Mouse (Mus musculus): ENCODE measurements around the gene Olfr93. TPM values are rescaled to one million over a fixed set of nuclear protein-coding genes. Genes with fewer than 3 reads are reported as not detected.
"Not testable (repeated sequence)": the region's sequence is repeated elsewhere in the genome, so short reads cannot be mapped to it uniquely, and the experiment has no call there.

Olfr93 gene
- not detected for total RNA-seq (2021)
- long read RNA-seq, experiment 1, result 0 reads
- long read RNA-seq, experiment 2, result 0 reads

GRCm38 (mm10) chr17:37161394-37161793, at the start of gene Olfr93:
TSS of gene Olfr93 (minus strand) at chr17:37161494.
- no peak for DNase-seq (ENCODE audit: low spot score in 2 of 2)

- DNase-seq (ENCODE audit: low spot score in 2 of 2), result no peak
Measured at GRCm38 (mm10) chr17:37203917-37204236, 42.6 kb upstream of the Olfr93 start.

- peak; percentile 65 to 77 for DNase-seq (ENCODE audit: low spot score in 2 of 2)
Measured at GRCm38 (mm10) chr17:37203206-37203916, 42.1 kb upstream of the Olfr93 start.

- no peak for DNase-seq (ENCODE audit: low spot score in 2 of 2)
Measured at GRCm38 (mm10) chr17:37200894-37201293, 39.6 kb upstream of the Olfr93 start, which contains the start of gene Olfr94. TSS of gene Olfr94 (minus strand) at chr17:37200994.

GRCm38 (mm10) chr17:37196845-37197724, 35.8 kb upstream of the Olfr93 start:
- peak; percentile 23 to 26 for DNase-seq (ENCODE audit: low spot score in 2 of 2)

GRCm38 (mm10) chr17:37194782-37195181, 33.5 kb upstream of the Olfr93 start:
- DNase-seq (ENCODE audit: low spot score in 2 of 2), result no peak

- no peak for DNase-seq (ENCODE audit: low spot score in 2 of 2)
Measured at GRCm38 (mm10) chr17:37193656-37194055, 32.4 kb upstream of the Olfr93 start, which contains the start of gene Ubd. TSS of gene Ubd (plus strand) at chr17:37193892.

GRCm38 (mm10) chr17:37193032-37193431, 31.7 kb upstream of the Olfr93 start:
- DNase-seq (ENCODE audit: low spot score in 2 of 2), result no peak

- peak in 1 of 2 experiments; percentile 24 for DNase-seq (ENCODE audit: low spot score in 2 of 2)
Measured at GRCm38 (mm10) chr17:37190711-37191110, 29.4 kb upstream of the Olfr93 start.

GRCm38 (mm10) chr17:37185474-37185873, 24.2 kb upstream of the Olfr93 start:
- DNase-seq (ENCODE audit: low spot score in 2 of 2), result no peak

- DNase-seq (ENCODE audit: low spot score in 2 of 2), result not testable (repeated sequence)
Measured at GRCm38 (mm10) chr17:37131366-37131765, 29.9 kb downstream of the Olfr93 start.

GRCm38 (mm10) chr17:37119988-37120387, 41.3 kb downstream of the Olfr93 start, which contains the start of gene Olfr92:
TSS of gene Olfr92 (minus strand) at chr17:37120088.
- DNase-seq (ENCODE audit: low spot score in 2 of 2), result no peak

GRCm38 (mm10) chr17:37098178-37098577, 63.1 kb downstream of the Olfr93 start, which contains the start of gene Olfr91:
TSS of gene Olfr91 (minus strand) at chr17:37098278.
- no peak for DNase-seq (ENCODE audit: low spot score in 2 of 2)

GRCm38 (mm10) chr17:37093289-37093688, 68.0 kb downstream of the Olfr93 start:
- DNase-seq (ENCODE audit: low spot score in 2 of 2), result no peak

GRCm38 (mm10) chr17:37092198-37092597, 69.1 kb downstream of the Olfr93 start:
- no peak for DNase-seq (ENCODE audit: low spot score in 2 of 2)

Other genes with a start within 250 kb of the Olfr93 start
- gene Rnf39, start 218.6 kb downstream of the Olfr93 start, total RNA-seq (2021), result under 1 TPM; 0.61 to 0.86 TPM
- gene Ppp1r11, start 209.8 kb downstream of the Olfr93 start, total RNA-seq (2021), result 100 to 1,000 TPM in 1 of 2 experiments, 10 to 100 TPM in 1; 84.2 to 100 TPM
- gene Znrd1, start 202.9 kb downstream of the Olfr93 start, total RNA-seq (2021), result 10 to 100 TPM; 45.3 to 50.7 TPM
- 10 to 100 TPM; 12.4 to 13.3 TPM for gene Znrd1as, start 202.9 kb downstream of the Olfr93 start, total RNA-seq (2021)
- gene 2410137M14Rik, start 180.3 kb downstream of the Olfr93 start, total RNA-seq (2021), result not detected
- gene H2-M5, start 172.0 kb downstream of the Olfr93 start, total RNA-seq (2021), result not detected
- 1 to 10 TPM; 2.5 to 3.5 TPM for gene Zfp57, start 160.3 kb downstream of the Olfr93 start, total RNA-seq (2021)
- not detected for gene Mog, start 138.1 kb downstream of the Olfr93 start, total RNA-seq (2021)
- gene Gabbr1, start 115.5 kb downstream of the Olfr93 start, total RNA-seq (2021), result 10 to 100 TPM; 23.3 to 28.6 TPM
- gene Olfr90, start 73.0 kb downstream of the Olfr93 start, total RNA-seq (2021), result not detected
- gene Olfr91, start 63.2 kb downstream of the Olfr93 start, total RNA-seq (2021), result not detected
- gene Olfr92, start 41.4 kb downstream of the Olfr93 start, total RNA-seq (2021), result not detected
- gene Ubd, start 32.4 kb upstream of the Olfr93 start, total RNA-seq (2021), result under 1 TPM in 1 of 2 experiments, not detected in 1; 0.67 TPM
- not detected for gene Olfr94, start 39.5 kb upstream of the Olfr93 start, total RNA-seq (2021)
- not detected for gene Olfr95, start 51.6 kb upstream of the Olfr93 start, total RNA-seq (2021)
- gene Olfr96, start 58.7 kb upstream of the Olfr93 start, total RNA-seq (2021), result not detected
- not detected for gene Olfr97, start 75.8 kb upstream of the Olfr93 start, total RNA-seq (2021)
- gene Olfr98, start 102.3 kb upstream of the Olfr93 start, total RNA-seq (2021), result not detected
- 1 to 10 TPM; 5.1 to 8.1 TPM for gene H2-M3, start 108.7 kb upstream of the Olfr93 start, total RNA-seq (2021)
- gene Olfr99, start 122.0 kb upstream of the Olfr93 start, total RNA-seq (2021), result not detected
- gene Olfr101, start 142.8 kb upstream of the Olfr93 start, total RNA-seq (2021), result not detected
- gene Olfr102, start 155.6 kb upstream of the Olfr93 start, total RNA-seq (2021), result not detected
- not detected for gene Olfr103, start 178.2 kb upstream of the Olfr93 start, total RNA-seq (2021)
- gene Olfr104-ps, start 198.1 kb upstream of the Olfr93 start, total RNA-seq (2021), result not detected
- gene Olfr105-ps, start 217.5 kb upstream of the Olfr93 start, total RNA-seq (2021), result not detected
- gene Olfr106-ps, start 228.9 kb upstream of the Olfr93 start, total RNA-seq (2021), result not detected
- not detected for gene Olfr107, start 237.7 kb upstream of the Olfr93 start, total RNA-seq (2021)